In genomic region chr6:71274621-71275020, GRCm38 (mm10) we compare ENCODE assay signal across 2 mouse cellular contexts.
A peak's percentile ranks its signal among the peaks of the same experiment; 100 is the strongest.
TF ChIP-seq lines count a peak whose summit lies in the region.

No protein-coding gene starts in this region.

TF ChIP-seq in CH12.LX, 34 proteins besides CTCF, POLR2A, EP300 and RAD21:
- TF ChIP-seq ZNF384 (IDR thresholded peaks at IDR 0.05; ENCODE audit: low read depth, low read length) (0 out of 2 replicates have a peak, but pooled peaks have one; percentile 32), KAT2A (IDR thresholded peaks at IDR 0.05; ENCODE audit: insufficient replicate concordance, low read length) (no peak)

TF ChIP-seq in MEL, 35 proteins besides CTCF, POLR2A, EP300 and RAD21:
- TF ChIP-seq ZNF384 (IDR thresholded peaks at IDR 0.05; ENCODE audit: low read depth, low read length): peak; percentile 75
- TF ChIP-seq NELFE (IDR thresholded peaks at IDR 0.05; ENCODE audit: low read depth, low read length): no peak
